Mouse (Mus musculus) ES-E14 (cell line): Measurements from ENCODE around the gene Pifo. TPM values are rescaled to one million over a fixed set of nuclear protein-coding genes. Genes with fewer than 3 reads are reported as not detected.
"Not testable (repeated sequence)": the region's sequence is repeated elsewhere in the genome, so short reads cannot be mapped to it uniquely, and the experiment has no call there.

Experiments
- DNase-seq: peaks from one replicate; pipeline ENCODE4 v3.0.0-alpha.2; 2013; ENCODE audit warnings: low read depth, low spot score
- H3K27ac ChIP-seq: 2 replicates; pipeline ENCODE4 v1.5.1; 2012; ENCODE audit warnings: low read depth, mild to moderate bottlenecking, low read length, moderate library complexity, mixed read lengths; ENCODE audit not compliant: poor library complexity, insufficient read depth, severe bottlenecking
- H3K36me3 ChIP-seq: 2 replicates; pipeline ENCODE4 v1.6.1; 2012; ENCODE audit warnings: mild to moderate bottlenecking, low read length, moderate library complexity, mixed read lengths; ENCODE audit not compliant: control insufficient read depth, poor library complexity, insufficient read depth, severe bottlenecking
- H3K4me1 ChIP-seq, 2 experiments: fragments of 150-350 bp in 1 of 2; sonication (generic) in 1 of 2; 2 replicates each; pipeline ENCODE4 v1.6.1; 2012; ENCODE audit warnings: low read length in 2 of 2, mild to moderate bottlenecking in 1 of 2, mixed read lengths in 1 of 2; ENCODE audit not compliant: control insufficient read depth in 2 of 2, insufficient read depth in 2 of 2, poor library complexity in 1 of 2
- H3K4me3 ChIP-seq, 2 experiments: fragments of 150-350 bp in 1 of 2; sonication (generic) in 1 of 2; 2 replicates each; pipeline ENCODE4 v1.5.1; 2012; ENCODE audit warnings: low read length in 2 of 2, low read depth in 1 of 2, mild to moderate bottlenecking in 1 of 2, mixed read lengths in 1 of 2; ENCODE audit not compliant: insufficient read depth in 1 of 2, poor library complexity in 1 of 2, severe bottlenecking in 1 of 2
- H3K9ac ChIP-seq: 2 replicates; pipeline ENCODE4 v1.6.1; 2012; ENCODE audit warnings: low read depth, mild to moderate bottlenecking, low read length, mixed read lengths; ENCODE audit not compliant: poor library complexity, insufficient read depth, severe bottlenecking
- H3K9me3 ChIP-seq: fragments of 150-350 bp; sonication (generic); 2 replicates; pipeline ENCODE4 v1.6.1; 2012; ENCODE audit warnings: low read depth, mild to moderate bottlenecking, low read length; ENCODE audit not compliant: control insufficient read depth, insufficient read depth
- CHD2 ChIP-seq: IDR thresholded peaks from 2 replicates; pipeline ENCODE4 v1.6.1; 2014; ENCODE audit warnings: mild to moderate bottlenecking, low read depth, low read length, inconsistent platforms
- HCFC1 ChIP-seq: IDR thresholded peaks from 2 replicates; pipeline ENCODE4 v1.6.1; 2012; ENCODE audit warnings: low read length, inconsistent platforms, borderline replicate concordance; ENCODE audit not compliant: insufficient read depth
- MAFK ChIP-seq: IDR thresholded peaks from 2 replicates; pipeline ENCODE4 v1.6.1; 2014; ENCODE audit warnings: mild to moderate bottlenecking, low read depth, low read length, inconsistent platforms; ENCODE audit not compliant: insufficient read depth
- ZC3H11A ChIP-seq: IDR thresholded peaks from 2 replicates; pipeline ENCODE4 v1.6.1; 2012; ENCODE audit warnings: low read depth, mild to moderate bottlenecking, inconsistent platforms, low read length, borderline replicate concordance
- ZNF384 ChIP-seq: IDR thresholded peaks from 2 replicates; pipeline ENCODE4 v1.6.1; 2012; ENCODE audit warnings: low read depth, low read length, inconsistent platforms
- in situ Hi-C, 2 experiments: fragments of 600-800 bp; cut with MboI; formaldehyde crosslinking; loops; one replicate each; pipeline ENCODE4 v1.15.1; 2025; ENCODE audit warnings: low sequenced_read_pairs in 2 of 2, inconsistent platforms in 1 of 2; ENCODE audit not compliant: unreplicated experiment in 2 of 2
- total RNA-seq: library from RNA; depleted of rRNA; stranded (reverse); fragments of 300-350 nt; gene quantifications from 2 replicates; pipeline ENCODE4 v1.2.3, GENCODE M21; 2012

Gene Pifo
- total RNA-seq, 1 experiment, result 0.80 TPM

DNA sequence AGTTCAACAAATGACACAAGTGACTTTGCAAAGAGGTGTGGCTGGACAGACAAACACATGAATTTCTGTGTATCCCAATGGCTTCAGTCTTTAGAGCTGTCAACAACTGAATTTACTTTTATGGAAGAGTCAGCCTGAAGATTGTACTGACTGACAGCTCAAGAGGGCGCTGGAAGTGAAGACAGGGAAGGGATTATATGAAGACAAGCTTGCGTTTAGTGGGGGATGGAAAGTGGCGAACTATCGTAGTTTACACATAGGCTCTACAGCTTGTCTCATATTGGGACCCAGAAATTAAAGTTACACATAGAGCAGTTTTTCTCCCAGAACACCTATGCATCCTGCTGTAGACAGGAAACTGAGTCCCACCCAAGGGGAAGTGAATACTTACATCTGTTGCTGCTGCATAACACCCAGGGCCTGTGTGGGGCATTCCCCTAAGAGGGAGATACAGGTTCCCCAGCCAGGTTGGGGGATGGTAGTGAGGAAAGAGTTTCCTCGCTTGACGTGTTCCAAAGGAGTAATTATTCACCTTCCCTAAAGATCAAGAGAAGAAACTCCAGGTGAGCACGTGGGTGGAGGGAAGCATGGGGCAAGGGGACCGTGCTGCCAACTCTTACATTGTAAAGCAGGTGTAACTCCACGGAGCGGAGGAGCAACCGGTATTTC, 13.6 kb downstream of the Pifo start:
- no peak overlapping the region for H3K27ac ChIP-seq
- in situ Hi-C loops, result no loop called here
- no peak for DNase-seq
- no peaks in the 10 kb centered on the region for H3K9me3 ChIP-seq
- H3K36me3 ChIP-seq, result no peaks in the 10 kb centered on the region
- H3K4me3 ChIP-seq, result peak overlapping the region; percentile 5 to 22; a peak in 1 of 4 replicates
- peaks cover 0 to 7% of the 10 kb centered on the region in 2 experiments; a peak in 2 of 4 replicates for H3K4me1 ChIP-seq
- no peak overlapping the region; the same call in 1 of the 2 replicates for H3K9ac ChIP-seq
- no peak for TF ChIP-seq ZC3H11A
- no peak for TF ChIP-seq HCFC1
- TF ChIP-seq ZNF384, result no peak
- TF ChIP-seq CHD2, result no peak
- TF ChIP-seq MAFK, result no peak

DNA sequence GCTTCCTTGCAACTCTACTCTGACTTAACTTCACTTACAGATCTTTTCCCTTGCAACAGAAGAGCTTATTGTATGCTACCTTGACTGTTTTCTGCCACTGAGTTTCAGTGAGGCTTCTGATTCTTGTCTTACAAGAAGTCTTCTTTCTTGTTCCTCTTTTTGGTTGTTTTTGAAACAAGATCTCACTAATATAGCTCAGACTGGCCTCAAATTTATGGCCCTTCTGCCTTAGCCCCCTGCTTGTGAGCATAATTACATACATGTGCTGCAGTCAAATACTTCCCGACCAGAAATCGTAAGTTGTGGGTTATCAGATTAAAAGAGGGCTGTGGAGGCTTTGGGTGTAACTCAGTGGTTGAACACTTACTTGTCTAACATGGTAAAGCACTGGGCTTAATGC, 19.7 kb downstream of the Pifo start:
- Histone ChIP-seq H3K4me1 (no peaks in the 10 kb centered on the region), H3K9ac (no peak overlapping the region), H3K4me3 (no peak overlapping the region), H3K36me3 (no peaks in the 10 kb centered on the region), H3K9me3 (no peaks in the 10 kb centered on the region), H3K27ac (no peak overlapping the region)
- no peak for DNase-seq
- TF ChIP-seq ZC3H11A (no peak), MAFK (no peak), HCFC1 (no peak), CHD2 (no peak), ZNF384 (no peak)
- in situ Hi-C loops, result loop anchor here (10.0 kb wide), 2 partner anchors 450 to 460 kb away; no protein-coding TSS in a partner anchor

DNA sequence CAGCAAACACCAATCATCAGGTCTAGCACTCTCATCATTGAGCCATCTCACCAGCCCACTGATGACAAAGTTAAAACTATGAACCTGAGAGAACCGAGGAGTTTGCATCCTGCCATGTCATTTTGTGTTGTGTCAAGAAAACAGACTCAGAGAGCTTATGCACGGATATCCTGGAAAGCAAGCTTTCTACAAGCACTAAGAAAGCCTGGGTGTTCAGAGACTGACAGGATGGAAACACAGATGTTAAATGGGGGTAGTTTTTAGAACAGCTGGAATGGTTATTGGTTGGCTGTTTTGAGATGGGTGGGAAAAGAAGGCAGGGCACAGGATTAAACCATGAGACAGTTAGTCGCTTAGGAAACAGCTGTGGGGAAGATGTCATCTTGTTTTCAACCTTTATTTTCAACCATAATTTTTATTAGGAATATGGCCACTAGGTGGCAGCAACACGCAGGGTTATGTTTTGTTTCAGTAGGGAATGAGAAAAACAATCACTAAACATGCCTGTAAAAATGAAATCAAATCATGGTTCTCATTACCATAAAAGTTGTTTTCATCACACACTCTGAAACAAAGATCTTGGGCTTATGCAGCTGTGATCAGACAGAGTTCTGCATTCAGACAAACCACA, 22.7 kb downstream of the Pifo start:
- Histone ChIP-seq H3K36me3 (no peaks in the 10 kb centered on the region), H3K4me3 (no peak overlapping the region), H3K9ac (no peak overlapping the region), H3K4me1 (no peaks in the 10 kb centered on the region), H3K9me3 (no peaks in the 10 kb centered on the region), H3K27ac (no peak overlapping the region)
- in situ Hi-C loops, result loop anchor here (10.0 kb wide), 2 partner anchors 453 to 463 kb away; no protein-coding TSS in a partner anchor
- DNase-seq, result no peak
- TF ChIP-seq HCFC1 (no peak), MAFK (no peak), ZNF384 (no peak), CHD2 (no peak), ZC3H11A (no peak; the same call in 1 of the 2 replicates)

DNA sequence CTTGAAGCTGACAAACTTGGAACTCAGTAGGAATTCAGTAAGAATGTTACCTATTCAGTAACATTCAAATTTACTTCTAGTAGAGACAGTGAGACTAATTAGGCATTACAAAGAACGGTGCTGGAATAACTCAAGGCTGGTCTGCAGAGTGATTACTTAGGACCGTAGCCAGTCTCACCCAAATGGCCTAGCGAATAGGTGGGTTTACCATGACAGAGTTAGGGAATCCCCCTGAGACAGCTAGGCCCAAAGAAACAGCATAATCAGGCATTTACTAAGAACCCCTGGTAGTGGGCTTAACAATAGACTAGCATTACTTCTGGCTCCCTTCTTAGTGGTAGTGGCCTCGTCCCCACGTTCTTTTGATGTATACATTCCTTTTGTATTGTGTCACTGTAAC, 24.8 kb downstream of the Pifo start:
- not testable (repeated sequence) for H3K9ac ChIP-seq, H3K4me1 ChIP-seq, H3K9me3 ChIP-seq, H3K36me3 ChIP-seq, H3K4me3 ChIP-seq, DNase-seq, H3K27ac ChIP-seq
- in situ Hi-C loops, result loop anchor here (10.0 kb wide), 2 partner anchors 455 to 465 kb away; no protein-coding TSS in a partner anchor
